Mouse (Mus musculus) stomach, postnatal 0 days (tissue): ENCODE results near the gene Bcl2l13.

Experiments used
- CTCF ChIP-seq: IDR thresholded peaks from 2 replicates; pipeline ENCODE4 v1.5.1; 2016; ENCODE audit warnings: antibody characterized with exemption, low read depth, mild to moderate bottlenecking, moderate library complexity
- EP300 ChIP-seq: optimal IDR thresholded peaks from 2 replicates; pipeline ENCODE3; 2016; ENCODE audit warnings: antibody characterized with exemption

- TF ChIP-seq CTCF (no peak), EP300 (no peak)
Measured at GRCm38 (mm10) chr6:120830866-120831608, 5.0 kb upstream of the Bcl2l13 start.
